Mouse (Mus musculus) C2C12 (cell line): Measurements from ENCODE around the gene Gm20765. TPM values are rescaled to one million over a fixed set of nuclear protein-coding genes. Genes with fewer than 3 reads are reported as not detected.
"Not testable (repeated sequence)": the region's sequence is repeated elsewhere in the genome, so short reads cannot be mapped to it uniquely, and the experiment has no call there.

ENCODE experiments used
- H3K27me3 ChIP-seq: one replicate; pipeline ENCODE4 v1.6.1; 2011; ENCODE audit not compliant: control insufficient read depth, insufficient read depth, insufficient read length
- H3K36me3 ChIP-seq: one replicate; pipeline ENCODE4 v1.6.1; 2011; ENCODE audit not compliant: control insufficient read depth, insufficient read depth
- H3K4me3 ChIP-seq: one replicate; pipeline ENCODE4 v1.5.1; 2011; ENCODE audit warnings: mild to moderate bottlenecking, control low read depth; ENCODE audit not compliant: poor library complexity, insufficient read depth, severe bottlenecking
- H3K79me2 ChIP-seq: one replicate; pipeline ENCODE4 v1.6.1; 2011; ENCODE audit not compliant: control insufficient read depth, insufficient read depth
- H3K79me3 ChIP-seq: one replicate; pipeline ENCODE4 v1.6.1; 2011; ENCODE audit warnings: low read depth, control low read depth
- H3ac ChIP-seq: one replicate; pipeline ENCODE3; 2011; ENCODE audit warnings: low read depth; ENCODE audit not compliant: control insufficient read depth, insufficient read length
- CEBPB ChIP-seq: IDR thresholded peaks from one replicate; pipeline ENCODE4 v1.6.1; 2011; ENCODE audit warnings: low read depth, mild to moderate bottlenecking, control low read depth, moderate library complexity
- CTCF ChIP-seq: IDR thresholded peaks from one replicate; pipeline ENCODE4 v1.5.1; 2011; ENCODE audit not compliant: control insufficient read depth, insufficient read depth, insufficient read length
- FOSL1 ChIP-seq: IDR thresholded peaks from one replicate; pipeline ENCODE4 v1.8.0; 2011; ENCODE audit warnings: mild to moderate bottlenecking, low read length; ENCODE audit not compliant: poor library complexity, insufficient read depth, severe bottlenecking
- MAX ChIP-seq: IDR thresholded peaks from one replicate; pipeline ENCODE4 v1.6.1; 2011; ENCODE audit warnings: mild to moderate bottlenecking, control low read depth
- MYOD1 ChIP-seq: IDR thresholded peaks from one replicate; pipeline ENCODE4 v1.6.1; 2011; ENCODE audit warnings: low read depth; ENCODE audit not compliant: control insufficient read depth, insufficient read length
- MYOG ChIP-seq: IDR thresholded peaks from one replicate; pipeline ENCODE4 v1.6.1; 2011; ENCODE audit not compliant: control insufficient read depth, insufficient read length; ENCODE audit errors: extremely low read depth
- USF1 ChIP-seq: IDR thresholded peaks from one replicate; pipeline ENCODE4 v1.6.1; 2011; ENCODE audit warnings: low read depth, mild to moderate bottlenecking, control low read depth, moderate library complexity
- long read RNA-seq, 2 experiments: library from polyadenylated mRNA; unstranded; transcript quantifications; one replicate each; pipeline ENCODE4 v2.0.0; 2019 to 2020
- polyA plus RNA-seq: library from polyadenylated mRNA; unstranded; fragments of >200 nt; fragmentation: generic; extraction: Trizol; gene quantifications from one replicate; pipeline ENCODE4 v1.2.1, GENCODE M21; 2012; ENCODE audit warnings: missing spikeins

The Gm20765 gene
- polyA plus RNA-seq, result 0.13 TPM
- long read RNA-seq, experiment 1, result 0 reads
- long read RNA-seq, experiment 2, result 0 reads

DNA sequence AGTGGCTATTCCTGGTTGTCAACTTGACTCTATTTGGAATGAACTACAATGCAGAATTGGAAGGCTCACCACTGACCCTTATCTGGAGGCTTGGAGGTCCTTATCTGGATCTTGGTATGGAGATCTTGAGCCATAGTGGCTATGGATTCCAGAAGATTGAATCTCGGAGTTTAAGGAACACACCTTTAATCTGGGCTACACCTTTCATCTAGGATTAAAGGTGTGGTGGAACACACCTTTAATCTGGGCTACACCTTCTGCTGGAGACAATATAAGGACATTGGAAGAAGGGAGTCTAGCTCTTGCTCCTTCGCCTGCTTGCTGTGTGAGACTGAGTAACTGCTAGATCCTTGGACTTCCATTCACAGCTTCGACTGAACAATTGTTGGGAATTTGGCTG lies at the start of gene Gm20765:
Gene Gm20765, plus strand, starts transcription at position 301 of the 400 bp plus-strand sequence.
- H3K79me3 ChIP-seq, H3K27me3 ChIP-seq, H3K79me2 ChIP-seq, H3K36me3 ChIP-seq, H3K4me3 ChIP-seq, H3ac ChIP-seq: not testable (repeated sequence)

DNA sequence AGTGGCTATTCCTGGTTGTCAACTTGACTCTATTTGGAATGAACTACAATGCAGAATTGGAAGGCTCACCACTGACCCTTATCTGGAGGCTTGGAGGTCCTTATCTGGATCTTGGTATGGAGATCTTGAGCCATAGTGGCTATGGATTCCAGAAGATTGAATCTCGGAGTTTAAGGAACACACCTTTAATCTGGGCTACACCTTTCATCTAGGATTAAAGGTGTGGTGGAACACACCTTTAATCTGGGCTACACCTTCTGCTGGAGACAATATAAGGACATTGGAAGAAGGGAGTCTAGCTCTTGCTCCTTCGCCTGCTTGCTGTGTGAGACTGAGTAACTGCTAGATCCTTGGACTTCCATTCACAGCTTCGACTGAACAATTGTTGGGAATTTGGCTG lies 42.6 kb upstream of the Gm20765 start, which contains the start of gene Gm21293:
Gene Gm21293, plus strand, starts transcription at position 301 of the 400 bp plus-strand sequence.
- H3ac ChIP-seq, H3K36me3 ChIP-seq, H3K27me3 ChIP-seq, H3K79me2 ChIP-seq, H3K79me3 ChIP-seq, H3K4me3 ChIP-seq: not testable (repeated sequence)

DNA sequence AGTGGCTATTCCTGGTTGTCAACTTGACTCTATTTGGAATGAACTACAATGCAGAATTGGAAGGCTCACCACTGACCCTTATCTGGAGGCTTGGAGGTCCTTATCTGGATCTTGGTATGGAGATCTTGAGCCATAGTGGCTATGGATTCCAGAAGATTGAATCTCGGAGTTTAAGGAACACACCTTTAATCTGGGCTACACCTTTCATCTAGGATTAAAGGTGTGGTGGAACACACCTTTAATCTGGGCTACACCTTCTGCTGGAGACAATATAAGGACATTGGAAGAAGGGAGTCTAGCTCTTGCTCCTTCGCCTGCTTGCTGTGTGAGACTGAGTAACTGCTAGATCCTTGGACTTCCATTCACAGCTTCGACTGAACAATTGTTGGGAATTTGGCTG lies 34.1 kb upstream of the Gm20765 start, which contains the start of gene Gm6763:
Gene Gm6763, plus strand, starts transcription at position 301 of the 400 bp plus-strand sequence.
- H3ac ChIP-seq, H3K79me2 ChIP-seq, H3K79me3 ChIP-seq, H3K4me3 ChIP-seq, H3K27me3 ChIP-seq, H3K36me3 ChIP-seq: not testable (repeated sequence)

DNA sequence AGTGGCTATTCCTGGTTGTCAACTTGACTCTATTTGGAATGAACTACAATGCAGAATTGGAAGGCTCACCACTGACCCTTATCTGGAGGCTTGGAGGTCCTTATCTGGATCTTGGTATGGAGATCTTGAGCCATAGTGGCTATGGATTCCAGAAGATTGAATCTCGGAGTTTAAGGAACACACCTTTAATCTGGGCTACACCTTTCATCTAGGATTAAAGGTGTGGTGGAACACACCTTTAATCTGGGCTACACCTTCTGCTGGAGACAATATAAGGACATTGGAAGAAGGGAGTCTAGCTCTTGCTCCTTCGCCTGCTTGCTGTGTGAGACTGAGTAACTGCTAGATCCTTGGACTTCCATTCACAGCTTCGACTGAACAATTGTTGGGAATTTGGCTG lies 25.6 kb upstream of the Gm20765 start, which contains the start of gene Gm8764:
Gene Gm8764, plus strand, starts transcription at position 301 of the 400 bp plus-strand sequence.
- H3K79me3 ChIP-seq, H3K79me2 ChIP-seq, H3ac ChIP-seq, H3K27me3 ChIP-seq, H3K36me3 ChIP-seq, H3K4me3 ChIP-seq: not testable (repeated sequence)

DNA sequence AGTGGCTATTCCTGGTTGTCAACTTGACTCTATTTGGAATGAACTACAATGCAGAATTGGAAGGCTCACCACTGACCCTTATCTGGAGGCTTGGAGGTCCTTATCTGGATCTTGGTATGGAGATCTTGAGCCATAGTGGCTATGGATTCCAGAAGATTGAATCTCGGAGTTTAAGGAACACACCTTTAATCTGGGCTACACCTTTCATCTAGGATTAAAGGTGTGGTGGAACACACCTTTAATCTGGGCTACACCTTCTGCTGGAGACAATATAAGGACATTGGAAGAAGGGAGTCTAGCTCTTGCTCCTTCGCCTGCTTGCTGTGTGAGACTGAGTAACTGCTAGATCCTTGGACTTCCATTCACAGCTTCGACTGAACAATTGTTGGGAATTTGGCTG lies 17.1 kb upstream of the Gm20765 start, which contains the start of gene Gm21304:
Gene Gm21304, plus strand, starts transcription at position 301 of the 400 bp plus-strand sequence.
- not testable (repeated sequence) for H3K36me3 ChIP-seq, H3K4me3 ChIP-seq, H3ac ChIP-seq, H3K27me3 ChIP-seq, H3K79me2 ChIP-seq, H3K79me3 ChIP-seq

DNA sequence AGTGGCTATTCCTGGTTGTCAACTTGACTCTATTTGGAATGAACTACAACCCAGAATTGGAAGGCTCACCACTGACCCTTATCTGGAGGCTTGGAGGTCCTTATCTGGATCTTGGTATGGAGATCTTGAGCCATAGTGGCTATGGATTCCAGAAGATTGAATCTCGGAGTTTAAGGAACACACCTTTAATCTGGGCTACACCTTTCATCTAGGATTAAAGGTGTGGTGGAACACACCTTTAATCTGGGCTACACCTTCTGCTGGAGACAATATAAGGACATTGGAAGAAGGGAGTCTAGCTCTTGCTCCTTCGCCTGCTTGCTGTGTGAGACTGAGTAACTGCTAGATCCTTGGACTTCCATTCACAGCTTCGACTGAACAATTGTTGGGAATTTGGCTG lies 8.6 kb upstream of the Gm20765 start, which contains the start of gene Gm21312:
Gene Gm21312, plus strand, starts transcription at position 301 of the 400 bp plus-strand sequence.
- H3K4me3 ChIP-seq, H3K36me3 ChIP-seq, H3K79me3 ChIP-seq, H3ac ChIP-seq, H3K79me2 ChIP-seq, H3K27me3 ChIP-seq: not testable (repeated sequence)

DNA sequence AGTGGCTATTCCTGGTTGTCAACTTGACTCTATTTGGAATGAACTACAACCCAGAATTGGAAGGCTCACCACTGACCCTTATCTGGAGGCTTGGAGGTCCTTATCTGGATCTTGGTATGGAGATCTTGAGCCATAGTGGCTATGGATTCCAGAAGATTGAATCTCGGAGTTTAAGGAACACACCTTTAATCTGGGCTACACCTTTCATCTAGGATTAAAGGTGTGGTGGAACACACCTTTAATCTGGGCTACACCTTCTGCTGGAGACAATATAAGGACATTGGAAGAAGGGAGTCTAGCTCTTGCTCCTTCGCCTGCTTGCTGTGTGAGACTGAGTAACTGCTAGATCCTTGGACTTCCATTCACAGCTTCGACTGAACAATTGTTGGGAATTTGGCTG lies 8.4 kb downstream of the Gm20765 start, which contains the start of gene Gm4340:
Gene Gm4340, plus strand, starts transcription at position 301 of the 400 bp plus-strand sequence.
- not testable (repeated sequence) for H3K79me3 ChIP-seq

DNA sequence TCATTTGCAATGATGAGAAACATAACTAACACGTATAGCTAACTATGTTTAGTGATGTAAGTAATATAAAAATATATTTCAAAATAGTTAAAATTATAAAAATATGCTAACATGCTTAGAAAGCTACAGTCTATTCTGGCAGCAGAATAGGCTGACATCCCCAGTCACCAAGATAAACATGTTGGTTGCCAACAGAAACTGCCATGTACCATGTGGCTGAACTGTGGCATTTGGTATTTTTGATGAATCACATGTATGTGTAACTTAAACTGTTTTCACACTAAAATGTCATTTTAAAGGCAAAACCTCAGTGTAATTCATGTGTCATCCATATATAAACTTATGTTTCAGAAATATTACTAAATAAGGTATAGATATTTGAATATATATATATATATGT lies 24.3 kb downstream of the Gm20765 start:
- Histone ChIP-seq H3K4me3 (no peak overlapping the region), H3K27me3 (no peaks in the 10 kb centered on the region), H3K79me3 (no peaks in the 10 kb centered on the region), H3ac (no peak overlapping the region), H3K79me2 (no peaks in the 10 kb centered on the region), H3K36me3 (no peaks in the 10 kb centered on the region)
- TF ChIP-seq CEBPB (no peak), MAX (no peak), FOSL1 (no peak), MYOD1 (no peak), CTCF (no peak), MYOG (no peak), USF1 (no peak)

More for the DNA sequence above, 8.4 kb downstream of the Gm20765 start, which contains the start of gene Gm4340:
- H3K36me3 ChIP-seq, H3K4me3 ChIP-seq, H3ac ChIP-seq, H3K27me3 ChIP-seq, H3K79me2 ChIP-seq: not testable (repeated sequence)
